Mouse (Mus musculus) stomach, postnatal 0 days (tissue): ENCODE measurements at regions not wholly inside any gene's neighbourhood (a gene's known extent, or its start where the extent isn't known, plus 50 kb on each side); places are given as distances from the start of the nearest gene placed in this dataset.

ENCODE experiments used
- CTCF ChIP-seq: IDR thresholded peaks from 2 replicates; pipeline ENCODE4 v1.5.1; 2016; ENCODE audit warnings: antibody characterized with exemption, low read depth, mild to moderate bottlenecking, moderate library complexity
- EP300 ChIP-seq: optimal IDR thresholded peaks from 2 replicates; pipeline ENCODE3; 2016; ENCODE audit warnings: antibody characterized with exemption

- TF ChIP-seq EP300 (no peak), CTCF (no peak)
These were observed 1406.3 kb upstream of the Lrrc6 start for GRCm38 (mm10) chr15:67907034-67907433.
